Mouse (Mus musculus): Measurements from ENCODE around the gene Tspan17.

Gene Tspan17

GRCm38 (mm10) chr13:54788740-54789560, at the start of gene Tspan17:
TSS of gene Tspan17 (plus strand) at chr13:54789377.
- in situ Hi-C loops (cut with MboI), result no loop called here

GRCm38 (mm10) chr13:54746110-54746509, 43.1 kb upstream of the Tspan17 start:
- in situ Hi-C loops (cut with MboI), result no loop called here

GRCm38 (mm10) chr13:54746896-54747295, 42.3 kb upstream of the Tspan17 start:
- in situ Hi-C loops (cut with MboI), result no loop called here

- in situ Hi-C loops (cut with MboI), result no loop called here
Measured at GRCm38 (mm10) chr13:54748190-54748589, 41.0 kb upstream of the Tspan17 start.

DNA sequence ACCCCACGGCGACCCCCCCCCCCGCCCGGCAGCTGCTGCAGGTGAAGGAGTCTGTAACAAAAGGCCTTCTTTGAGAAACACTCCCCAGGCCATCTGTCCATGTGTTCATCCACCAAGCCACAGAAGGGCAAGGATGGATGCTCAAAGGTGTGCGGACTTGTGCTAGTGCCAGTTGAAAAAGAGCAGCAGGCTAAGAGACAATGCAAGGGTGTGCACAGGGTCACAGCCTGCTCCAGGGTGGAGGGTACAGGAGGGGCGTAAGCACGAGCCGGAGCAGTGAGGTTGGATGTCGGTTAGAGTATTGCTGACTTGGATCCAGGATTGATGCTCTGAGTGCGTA, 40.5 kb upstream of the Tspan17 start:
- in situ Hi-C loops (cut with MboI), result no loop called here

DNA sequence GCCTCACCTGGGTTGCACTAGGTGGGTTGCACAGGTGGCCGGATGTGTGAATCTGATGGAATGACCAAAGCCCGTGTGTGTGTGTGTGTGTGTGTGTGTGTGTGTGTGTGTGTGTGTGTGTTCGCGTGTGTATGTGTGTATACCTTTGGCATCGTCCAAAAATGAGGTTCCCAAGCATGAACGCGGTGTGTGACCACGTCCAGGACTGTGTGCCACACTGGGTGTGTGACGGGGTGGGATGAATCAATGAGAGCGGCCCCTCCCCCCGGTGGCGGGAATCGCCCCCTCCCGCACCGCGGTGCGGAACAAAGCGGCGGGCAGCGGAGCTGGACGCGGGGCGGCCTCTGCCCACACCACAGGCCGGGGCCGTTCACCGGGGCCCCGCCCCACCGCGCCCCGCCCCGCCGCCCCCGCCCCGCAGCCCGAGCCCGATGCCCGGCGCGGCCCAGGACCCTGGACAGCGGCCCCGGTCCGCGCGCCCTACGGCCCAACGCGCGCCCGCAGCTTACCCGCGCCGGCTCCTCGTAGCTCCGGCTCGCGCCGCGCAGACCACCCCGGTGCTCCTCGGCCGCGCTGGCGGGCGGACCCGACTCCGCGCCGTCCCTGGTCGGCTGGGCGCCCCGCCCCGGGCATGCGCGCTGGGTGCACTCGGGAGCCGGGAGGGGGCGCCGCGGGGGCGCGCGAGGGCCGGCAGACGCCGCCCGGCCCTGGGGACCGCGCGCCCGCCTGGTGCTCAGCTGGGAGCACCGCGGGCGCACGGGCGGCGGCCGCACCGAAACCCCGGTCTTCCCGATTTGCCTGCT, 39.9 kb upstream of the Tspan17 start:
- in situ Hi-C loops (cut with MboI), result no loop called here

GRCm38 (mm10) chr13:54749864-54750411, 39.2 kb upstream of the Tspan17 start, which contains the start of gene Gprin1:
TSS of gene Gprin1 (minus strand) at chr13:54749874.
- in situ Hi-C loops (cut with MboI), result no loop called here

- in situ Hi-C loops (cut with MboI), result no loop called here
Measured at GRCm38 (mm10) chr13:54750699-54751098, 38.5 kb upstream of the Tspan17 start.

GRCm38 (mm10) chr13:54752656-54753055, 36.5 kb upstream of the Tspan17 start:
- in situ Hi-C loops (cut with MboI), result no loop called here

DNA sequence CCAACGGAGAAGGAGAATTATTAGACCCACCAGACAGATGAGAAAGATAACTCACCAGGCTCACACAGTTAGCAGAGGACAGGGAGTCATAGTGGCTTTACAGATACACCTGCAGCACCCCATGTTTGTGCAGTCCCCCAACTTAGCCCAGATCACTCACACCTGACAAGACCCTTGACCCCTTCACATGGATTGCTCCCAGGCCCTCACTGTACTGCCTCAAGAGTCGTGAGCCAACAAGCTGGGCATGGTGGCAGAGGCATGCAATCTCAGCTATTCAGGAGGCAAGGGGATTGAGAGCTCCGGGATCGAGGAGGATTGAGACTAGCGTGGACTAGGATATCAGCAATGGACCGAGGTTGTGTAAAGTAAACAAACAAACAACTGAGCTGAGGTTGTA, 35.4 kb upstream of the Tspan17 start:
- in situ Hi-C loops (cut with MboI), result no loop called here

DNA sequence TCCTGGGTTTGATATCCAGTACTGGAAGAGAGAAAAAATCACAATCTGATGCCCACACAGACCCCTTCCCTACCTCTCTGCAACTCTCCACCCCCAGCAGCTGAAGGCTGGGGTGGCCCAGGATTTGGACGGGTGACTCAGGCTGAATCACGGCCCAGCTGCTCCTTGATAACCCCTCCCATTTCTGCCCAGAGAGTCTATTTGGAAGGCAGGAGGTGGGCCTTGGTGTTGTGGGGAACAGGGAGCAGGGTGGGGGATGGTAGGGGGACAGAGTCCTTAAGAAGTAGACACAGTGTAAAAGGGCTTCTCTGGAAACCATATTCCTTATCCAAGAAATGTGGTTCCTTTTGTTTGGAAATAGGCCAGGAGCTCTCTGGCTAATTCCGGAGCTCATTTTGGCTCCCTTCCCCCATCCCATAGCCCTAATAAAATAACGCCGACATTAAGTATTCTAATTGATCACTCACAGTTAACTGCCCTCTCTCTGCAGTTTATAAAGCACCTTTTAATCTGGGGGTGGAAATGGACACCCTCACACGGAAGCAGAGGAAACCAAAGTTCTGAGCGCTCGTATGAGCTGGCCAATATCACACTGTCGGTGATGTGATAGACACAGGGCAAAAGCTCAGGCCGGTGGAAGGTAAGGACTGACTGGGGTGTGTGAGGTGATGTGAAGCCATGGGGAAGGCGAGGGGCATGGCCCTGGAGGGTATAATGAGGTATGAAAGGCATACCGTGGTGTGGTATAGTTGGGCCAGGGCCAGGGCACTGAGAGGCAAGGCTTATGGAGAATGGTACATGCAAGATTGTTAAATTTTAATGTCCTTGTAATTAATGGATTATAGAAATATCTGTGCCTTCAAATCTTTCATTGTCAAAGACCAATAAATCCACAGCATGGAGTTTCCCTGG, 34.8 kb upstream of the Tspan17 start:
- in situ Hi-C loops (cut with MboI), result no loop called here

DNA sequence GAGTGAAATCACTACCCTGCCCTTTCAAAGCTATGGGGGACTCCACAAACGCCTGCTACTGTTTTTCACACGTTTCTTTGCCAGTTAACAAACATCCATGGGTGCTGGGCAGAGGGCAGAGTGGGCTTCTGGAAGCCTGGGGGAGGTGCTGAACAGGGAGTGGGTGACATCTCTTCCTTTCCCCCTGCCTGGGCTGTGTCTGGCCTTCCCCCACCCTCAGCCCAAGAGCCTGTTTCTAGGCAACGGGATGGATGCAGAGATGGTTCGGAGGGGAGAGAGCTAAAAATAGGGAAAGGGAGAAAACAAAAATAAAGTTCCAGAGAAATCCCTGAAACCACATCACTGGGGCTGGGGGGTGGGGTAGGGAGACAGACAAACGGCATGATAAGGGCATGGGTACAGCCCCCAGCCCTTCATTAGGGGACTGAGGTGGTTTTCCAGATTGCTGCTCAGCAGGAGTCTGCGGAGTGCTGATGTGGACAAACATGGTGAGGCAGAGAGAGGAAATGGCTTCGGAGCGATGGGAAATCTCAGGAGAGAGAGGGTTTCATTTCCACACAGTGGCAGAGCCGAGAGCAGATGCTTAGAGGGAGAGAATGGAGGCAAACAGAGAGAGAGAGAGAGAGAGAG, 33.9 kb upstream of the Tspan17 start:
- in situ Hi-C loops (cut with MboI), result no loop called here

DNA sequence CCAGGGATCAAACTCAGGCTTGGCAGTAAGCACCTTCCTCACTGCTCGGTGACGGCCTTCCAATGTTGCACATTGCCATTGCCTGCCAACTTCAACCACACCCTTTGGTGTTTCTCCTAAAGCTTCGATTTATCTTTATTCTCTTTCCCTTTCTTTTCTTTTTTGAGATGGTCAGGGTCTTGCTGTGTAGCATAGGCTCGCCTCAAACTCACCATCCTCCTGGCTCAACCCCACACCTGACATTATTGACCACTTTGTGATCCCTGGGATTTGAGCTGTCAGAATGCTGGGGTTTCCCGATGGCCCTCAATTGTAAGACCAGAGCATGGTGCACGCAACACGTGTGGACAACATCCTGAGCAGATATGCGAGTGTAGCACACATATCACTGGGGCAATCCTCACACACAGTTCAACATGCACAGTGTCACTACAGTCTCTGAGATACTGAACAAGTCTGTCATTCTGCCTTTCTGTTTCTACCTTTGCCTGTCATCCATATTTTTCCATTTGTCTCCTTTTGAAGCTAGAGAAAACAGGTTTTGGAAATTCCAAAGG, 32.9 kb upstream of the Tspan17 start:
- in situ Hi-C loops (cut with MboI), result no loop called here

DNA sequence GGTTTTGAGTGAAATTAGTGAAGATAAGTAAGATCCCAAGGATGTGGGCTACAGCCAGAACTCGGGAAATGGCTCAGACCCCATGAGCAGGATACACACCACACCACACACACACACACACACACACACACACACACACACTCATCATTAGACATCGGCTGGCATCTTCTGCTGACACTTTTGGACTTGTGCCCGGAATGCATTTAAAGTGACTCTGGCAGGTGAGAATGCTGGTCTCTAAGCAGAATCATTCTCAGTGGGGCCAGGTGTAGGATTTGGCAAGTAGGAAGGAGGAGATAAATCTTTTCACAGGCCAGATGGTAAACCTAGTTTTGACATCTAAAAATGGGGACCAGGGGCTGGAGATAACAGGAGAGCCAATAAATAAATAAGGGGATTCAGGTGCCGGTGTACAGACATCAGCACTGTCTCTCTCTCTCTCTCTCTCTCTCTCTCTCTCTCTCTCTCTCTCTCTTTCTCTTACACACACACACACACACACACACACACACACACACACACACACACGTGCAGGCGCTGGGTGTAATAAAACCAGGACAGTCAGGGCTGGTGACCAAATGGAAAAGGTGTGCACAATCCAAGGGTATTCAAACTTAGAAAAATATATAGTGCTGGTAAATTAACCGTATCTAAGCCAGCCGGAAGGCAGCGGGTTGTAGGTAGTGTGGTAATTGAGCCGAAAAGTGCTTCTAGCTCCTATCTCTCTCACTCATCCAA, 31.9 kb upstream of the Tspan17 start:
- in situ Hi-C loops (cut with MboI), result no loop called here

- in situ Hi-C loops (cut with MboI), result no loop called here
Measured at GRCm38 (mm10) chr13:54758045-54758755, 31.0 kb upstream of the Tspan17 start.

- in situ Hi-C loops (cut with MboI), result no loop called here
Measured at GRCm38 (mm10) chr13:54758756-54759470, 30.3 kb upstream of the Tspan17 start.

DNA sequence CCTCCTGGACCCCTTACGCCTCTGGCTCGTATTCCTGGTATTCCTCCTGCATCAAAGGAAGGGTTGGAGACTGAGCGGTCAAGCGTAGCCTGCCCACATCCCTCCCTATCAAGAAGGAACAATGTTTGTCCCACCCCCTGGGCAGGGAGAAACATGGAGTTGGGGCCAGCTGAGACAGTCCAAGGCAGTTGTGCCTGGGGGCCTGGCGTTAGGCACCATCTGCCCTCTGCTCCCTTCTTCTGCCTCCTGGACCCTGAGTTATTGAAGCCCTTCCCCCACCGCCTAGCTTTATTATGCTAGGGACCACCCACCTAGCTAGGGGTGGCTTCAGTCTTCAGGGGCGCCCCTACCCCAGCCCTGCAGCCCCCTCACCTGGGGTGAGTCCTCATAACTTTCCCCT, 29.7 kb upstream of the Tspan17 start:
- in situ Hi-C loops (cut with MboI), result no loop called here

- in situ Hi-C loops (cut with MboI), result no loop called here
Measured at GRCm38 (mm10) chr13:54760164-54760795, 28.9 kb upstream of the Tspan17 start.

Measured in mature B cell (primary cell).